9 mouse cellular contexts compared by ENCODE assay signal in genomic region chr5:64581461-64581860, GRCm38 (mm10).
A peak's percentile ranks its signal among the peaks of the same experiment; 100 is the strongest.
DNase-seq lines count a peak whose midpoint lies in the region; ATAC-seq and TF ChIP-seq lines count a peak whose summit lies in the region.
"Had no signal": no experiment of that assay in that cellular context is flagged by ENCODE, and none has a peak within 500 bp of the region (broad histone marks: within the 10 kb centered on the region; RNA-seq: fewer than 3 reads in every experiment).

No protein-coding gene starts in this region.

- H3K36me3 ChIP-seq in intestine, embryonic 16.5 days (ENCODE audit: control insufficient read depth, insufficient read depth, low read length): no peaks in the 10 kb centered on the region
- no peaks in the 10 kb centered on the region for H3K36me3 ChIP-seq in intestine, embryonic 15.5 days
- no peaks in the 10 kb centered on the region for H3K36me3 ChIP-seq in kidney, embryonic 15.5 days
- H3K36me3 ChIP-seq: limb, embryonic 12.5 days had no signal

- no peak for ATAC-seq in intestine, embryonic 16.5 days
- no peak for ATAC-seq in intestine, embryonic 15.5 days
- no peak for ATAC-seq in kidney, embryonic 15.5 days (replicated peaks; ENCODE audit: low FRiP score)
- ATAC-seq in activated CD4-positive, CD25-positive, alpha-beta regulatory T cell, adult 4 months: no peak

- no peak; the same call in none of the 2 replicates for TF ChIP-seq CTCF in left cerebral cortex, adult 2 months (IDR thresholded peaks at IDR 0.05)

- peak; percentile 98 for DNase-seq in heart, adult 11 months
- peak; percentile 74 for DNase-seq in ovary, adult 18-20 months (ENCODE audit: low spot score)
- no peak for DNase-seq in left cerebral cortex, adult 2 months (ENCODE audit: extremely low spot score in 1 of 2, low spot score in 2 of 2)
- DNase-seq in neural tube, embryonic 10.5 days (ENCODE audit: extremely low spot score, low spot score): no peak

- WGBS in intestine, embryonic 16.5 days: 60% methylated on average over 8 of the region's 8 CpGs
- 59% methylated on average over 8 of the region's 8 CpGs for WGBS in intestine, embryonic 15.5 days
- WGBS in kidney, embryonic 15.5 days: 52% methylated on average over 8 of the region's 8 CpGs

- H3K27me3 ChIP-seq in intestine, embryonic 16.5 days (replicated peaks; ENCODE audit: control insufficient read depth, insufficient read depth, low read length): no peaks in the 10 kb centered on the region
- H3K27me3 ChIP-seq in intestine, embryonic 15.5 days (replicated peaks): no peaks in the 10 kb centered on the region
- H3K27me3 ChIP-seq in kidney, embryonic 15.5 days: no peaks in the 10 kb centered on the region
- H3K27me3 ChIP-seq: limb, embryonic 12.5 days had no signal

- H3K4me2 ChIP-seq in intestine, embryonic 16.5 days (ENCODE audit: low read depth, low read length): no peak overlapping the region
- no peak overlapping the region for H3K4me2 ChIP-seq in intestine, embryonic 15.5 days (replicated peaks)
- H3K4me2 ChIP-seq in kidney, embryonic 15.5 days: no peak overlapping the region
- H3K4me2 ChIP-seq: limb, embryonic 12.5 days had no signal

- H3K9ac ChIP-seq in intestine, embryonic 16.5 days (ENCODE audit: low read depth, low read length): no peak overlapping the region
- no peak overlapping the region for H3K9ac ChIP-seq in intestine, embryonic 15.5 days
- H3K9ac ChIP-seq in kidney, embryonic 15.5 days: no peak overlapping the region
- H3K9ac ChIP-seq: limb, embryonic 12.5 days had no signal

- no peak overlapping the region for H3K4me3 ChIP-seq in intestine, embryonic 16.5 days (ENCODE audit: low read length)
- H3K4me3 ChIP-seq in intestine, embryonic 15.5 days (replicated peaks): no peak overlapping the region
- no peak overlapping the region for H3K4me3 ChIP-seq in kidney, embryonic 15.5 days (replicated peaks)
- no peak overlapping the region for H3K4me3 ChIP-seq in left cerebral cortex, adult 2 months
- H3K4me3 ChIP-seq: limb, embryonic 12.5 days had no signal

- intact Hi-C loops in left cerebral cortex, adult 2 months (cut with DNase I): no loop called here

- peak overlapping the region; percentile 77 for H3K27ac ChIP-seq in intestine, embryonic 16.5 days (ENCODE audit: low read length)
- H3K27ac ChIP-seq in intestine, embryonic 15.5 days: no peak overlapping the region
- peak overlapping the region; percentile 89 for H3K27ac ChIP-seq in kidney, embryonic 15.5 days
- no peak overlapping the region for H3K27ac ChIP-seq in left cerebral cortex, adult 2 months
- H3K27ac ChIP-seq: limb, embryonic 12.5 days had no signal

- no peaks in the 10 kb centered on the region for H3K9me3 ChIP-seq in intestine, embryonic 16.5 days (ENCODE audit: control insufficient read depth, low read length)
- no peaks in the 10 kb centered on the region for H3K9me3 ChIP-seq in intestine, embryonic 15.5 days
- H3K9me3 ChIP-seq in kidney, embryonic 15.5 days (replicated peaks): no peaks in the 10 kb centered on the region
- H3K9me3 ChIP-seq: limb, embryonic 12.5 days had no signal

- H3K4me1 ChIP-seq in intestine, embryonic 16.5 days (ENCODE audit: control insufficient read depth, insufficient read depth, low read length): peaks cover 37% of the 10 kb centered on the region
- peaks cover 27% of the 10 kb centered on the region for H3K4me1 ChIP-seq in intestine, embryonic 15.5 days (replicated peaks)
- H3K4me1 ChIP-seq in kidney, embryonic 15.5 days: peaks cover 55% of the 10 kb centered on the region

Comparison
In these comparisons a context has a peak if more than half of its experiments do, and no peak if none do; other contexts are left out.
1. H3K27ac ChIP-seq: peak in intestine, embryonic 16.5 days (single experiment) and kidney, embryonic 15.5 days (single experiment); none in intestine, embryonic 15.5 days (single experiment) and left cerebral cortex, adult 2 months (single experiment).
2. DNase-seq: peak in heart, adult 11 months (single experiment) and ovary, adult 18-20 months (single experiment); none in left cerebral cortex, adult 2 months (0 of 2) and neural tube, embryonic 10.5 days (single experiment).